Mouse (Mus musculus) bone marrow macrophage, adult 2 months (primary cell): ENCODE results near the gene Sept7. TPM values are rescaled to one million over a fixed set of nuclear protein-coding genes. Genes with fewer than 3 reads are reported as not detected.

Experiments
- H3K27ac ChIP-seq: 2 replicates; pipeline ENCODE4 v1.5.1; 2012; ENCODE audit warnings: low read depth, low read length; ENCODE audit not compliant: insufficient read depth
- H3K4me1 ChIP-seq: 2 replicates; pipeline ENCODE4 v1.6.1; 2012; ENCODE audit warnings: low read length; ENCODE audit not compliant: control insufficient read depth, insufficient read depth
- H3K4me3 ChIP-seq: 2 replicates; pipeline ENCODE4 v1.5.1; 2012; ENCODE audit warnings: mild to moderate bottlenecking, low read length, moderate library complexity; ENCODE audit not compliant: insufficient read depth
- CTCF ChIP-seq: IDR thresholded peaks from 2 replicates; pipeline ENCODE4 v1.5.1; 2012; ENCODE audit warnings: low read depth, mild to moderate bottlenecking, low read length, moderate library complexity
- POLR2A ChIP-seq: IDR thresholded peaks from 2 replicates; pipeline ENCODE4 v1.6.1; 2012; ENCODE audit warnings: mild to moderate bottlenecking, low read depth, low read length, borderline replicate concordance
- polyA plus RNA-seq: library from polyadenylated mRNA; stranded (reverse); fragments of >200 nt; gene quantifications from 2 replicates; pipeline ENCODE4 v1.2.4, GENCODE M21; 2012; ENCODE audit not compliant: missing spikeins, insufficient read depth, insufficient read length

The Sept7 gene
- polyA plus RNA-seq, 1 experiment: 162 TPM

DNA sequence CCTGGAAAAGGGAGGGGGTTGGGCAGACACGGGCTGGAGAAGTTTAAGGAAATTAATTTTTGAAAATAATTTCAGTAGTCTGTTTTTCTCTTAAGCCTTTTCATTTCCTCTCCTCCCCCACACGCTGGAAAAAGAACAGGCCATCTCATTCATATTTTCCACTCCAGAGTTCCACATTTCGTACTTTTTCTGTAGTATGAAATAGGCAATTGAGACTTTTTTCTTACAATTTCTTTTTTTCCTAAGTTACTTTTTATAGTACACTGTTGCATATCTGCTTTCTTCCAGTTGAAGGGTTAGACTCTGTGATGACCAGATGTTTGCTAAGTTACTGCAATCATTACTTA is 1.2 kb downstream of the Sept7 start:
- TF ChIP-seq CTCF (no peak), POLR2A (no peak)
- Histone ChIP-seq H3K27ac (peak overlapping the region; percentile 76), H3K4me1 (peaks cover 6% of the 10 kb centered on the region), H3K4me3 (peak overlapping the region; percentile 78)

- Histone ChIP-seq H3K4me3 (no peak overlapping the region), H3K27ac (no peak overlapping the region), H3K4me1 (peaks cover 16% of the 10 kb centered on the region)
- TF ChIP-seq CTCF: no peak
- TF ChIP-seq POLR2A: no peak
Measured at GRCm38 (mm10) chr9:25260411-25260810, 8.2 kb downstream of the Sept7 start.

DNA sequence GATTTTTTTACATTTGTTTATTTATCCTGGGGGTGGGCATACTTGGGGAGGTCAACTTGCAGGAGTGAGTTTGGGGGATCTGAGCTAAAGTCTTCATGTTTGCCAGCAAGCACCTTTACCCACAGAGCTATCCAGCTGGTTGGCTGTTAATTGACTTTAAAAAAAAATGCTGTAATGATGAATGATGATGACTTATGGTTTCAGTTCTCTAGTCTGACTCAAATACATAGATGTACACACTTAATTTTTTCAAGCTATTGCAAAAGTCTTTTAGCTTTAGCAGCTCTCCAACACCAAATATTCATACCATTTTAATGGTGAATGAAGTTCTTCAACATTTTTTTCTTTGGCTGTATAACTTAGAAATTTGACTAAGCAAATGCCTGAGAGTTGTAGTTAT is 8.7 kb downstream of the Sept7 start:
- Histone ChIP-seq H3K4me3 (no peak overlapping the region), H3K4me1 (peaks cover 16% of the 10 kb centered on the region), H3K27ac (no peak overlapping the region; the same call in 1 of the 2 replicates)
- no peak for TF ChIP-seq POLR2A
- no peak for TF ChIP-seq CTCF

GRCm38 (mm10) chr9:25262087-25262486 is 9.8 kb downstream of the Sept7 start:
- Histone ChIP-seq H3K4me1 (peaks cover 16% of the 10 kb centered on the region), H3K27ac (no peak overlapping the region), H3K4me3 (no peak overlapping the region)
- no peak for TF ChIP-seq POLR2A
- TF ChIP-seq CTCF: no peak

DNA sequence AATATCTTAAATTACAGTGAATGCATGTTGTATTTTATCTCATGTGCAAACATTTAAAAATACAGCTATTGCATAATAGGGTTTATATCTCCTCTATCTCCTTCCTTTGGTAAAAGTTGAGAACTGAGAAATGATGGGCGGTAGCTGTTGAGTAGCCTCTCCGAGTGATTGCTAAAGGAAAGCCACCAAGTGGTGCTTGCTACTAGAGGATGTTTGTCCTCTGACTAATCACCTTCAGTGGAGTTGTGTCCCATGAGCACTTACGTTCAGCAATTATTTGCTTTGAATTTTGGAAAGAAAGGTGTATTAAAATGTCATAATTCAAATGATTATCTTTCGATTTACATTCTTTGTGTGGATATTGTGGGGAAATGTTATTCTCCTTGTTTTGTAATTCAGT is 13.6 kb downstream of the Sept7 start:
- Histone ChIP-seq H3K4me3 (no peak overlapping the region), H3K27ac (no peak overlapping the region), H3K4me1 (peaks cover 8% of the 10 kb centered on the region)
- no peak for TF ChIP-seq POLR2A
- no peak for TF ChIP-seq CTCF

- TF ChIP-seq POLR2A (no peak), CTCF (no peak)
- Histone ChIP-seq H3K4me3 (no peak overlapping the region), H3K27ac (no peak overlapping the region), H3K4me1 (peaks cover 6% of the 10 kb centered on the region)
Measured at GRCm38 (mm10) chr9:25267133-25267532, 14.9 kb downstream of the Sept7 start.

DNA sequence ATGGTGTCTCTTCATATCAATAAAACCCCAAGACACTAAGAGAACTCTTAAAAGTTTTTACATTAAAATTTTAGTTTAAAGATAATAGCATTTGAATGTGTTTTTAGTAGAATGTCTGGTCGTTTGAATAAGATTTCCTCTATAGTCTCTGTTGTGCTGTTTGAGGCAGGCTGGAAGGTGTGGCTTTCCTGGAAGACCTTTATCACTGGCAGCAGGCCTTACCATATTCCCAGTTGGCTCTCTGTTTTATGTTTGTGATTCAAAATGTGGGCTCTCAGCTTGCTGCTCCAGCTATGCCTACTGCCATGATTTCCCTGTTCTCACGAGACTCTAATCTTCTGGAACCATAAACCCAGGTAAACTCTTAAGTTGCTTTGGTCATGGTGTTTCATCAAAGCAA is 15.3 kb downstream of the Sept7 start:
- Histone ChIP-seq H3K27ac (no peak overlapping the region), H3K4me3 (no peak overlapping the region), H3K4me1 (peaks cover 3% of the 10 kb centered on the region; the same call in 1 of the 2 replicates)
- TF ChIP-seq CTCF: no peak
- TF ChIP-seq POLR2A: no peak

- Histone ChIP-seq H3K4me1 (0 out of 2 replicates have a peak, but pooled peaks cover 2% of the 10 kb centered on the region), H3K4me3 (no peak overlapping the region), H3K27ac (no peak overlapping the region)
- no peak for TF ChIP-seq CTCF
Measured at GRCm38 (mm10) chr9:25271902-25272301, 19.7 kb downstream of the Sept7 start.

- TF ChIP-seq CTCF (no peak), POLR2A (no peak)
- H3K4me1 ChIP-seq: no peaks in the 10 kb centered on the region
- H3K27ac ChIP-seq: no peak overlapping the region
- H3K4me3 ChIP-seq: no peak overlapping the region
Measured at GRCm38 (mm10) chr9:25289796-25290195, 37.6 kb downstream of the Sept7 start.

DNA sequence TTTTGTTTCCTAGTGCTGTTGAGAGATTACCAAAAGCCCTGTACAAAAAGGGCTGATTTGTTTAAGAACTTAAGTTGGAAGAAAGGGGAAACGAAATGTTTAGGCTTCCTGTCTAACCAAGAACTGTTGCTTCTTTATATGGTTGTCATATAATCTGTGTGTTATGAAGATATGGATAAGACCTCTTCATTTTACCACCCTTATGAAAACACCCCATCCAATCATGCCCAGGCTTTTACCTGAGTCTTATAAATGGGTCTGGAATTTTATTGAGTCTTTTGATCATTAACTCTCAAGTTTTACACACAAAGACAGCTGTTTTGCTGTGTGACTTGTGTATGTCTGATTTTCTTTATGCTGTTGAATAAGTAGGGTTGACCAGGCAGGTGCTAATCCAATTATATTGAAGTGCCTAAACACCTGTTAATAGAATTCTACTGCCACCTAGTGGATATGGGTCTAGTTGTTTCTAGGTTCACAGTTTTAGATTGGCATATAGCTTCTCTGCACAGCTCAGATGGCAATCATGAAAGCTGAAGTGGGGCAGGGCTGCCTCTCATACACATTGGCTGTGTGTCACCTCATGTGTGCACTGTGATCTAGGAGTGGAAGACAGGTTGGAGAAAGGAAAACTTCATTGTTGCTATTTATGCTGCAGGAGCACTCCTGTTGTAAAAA is 57.4 kb downstream of the Sept7 start:
- Histone ChIP-seq H3K4me1 (peaks cover 5% of the 10 kb centered on the region), H3K27ac (no peak overlapping the region), H3K4me3 (no peak overlapping the region)
- TF ChIP-seq POLR2A: no peak
- peak; percentile 25; the same call in 1 of the 2 replicates for TF ChIP-seq CTCF
